Mouse (Mus musculus): ENCODE results near the gene Tfcp2l1. TPM values are rescaled to one million over a fixed set of nuclear protein-coding genes. Genes with fewer than 3 reads are reported as not detected.
"Not testable (repeated sequence)": the region's sequence is repeated elsewhere in the genome, so short reads cannot be mapped to it uniquely, and the experiment has no call there.

Tfcp2l1 gene
- polyA plus RNA-seq (2016; fragmentation: Nextera tagmentation; extraction: Ambion mirVana): 0.06 and 0.18 TPM in 2 replicates

DNA sequence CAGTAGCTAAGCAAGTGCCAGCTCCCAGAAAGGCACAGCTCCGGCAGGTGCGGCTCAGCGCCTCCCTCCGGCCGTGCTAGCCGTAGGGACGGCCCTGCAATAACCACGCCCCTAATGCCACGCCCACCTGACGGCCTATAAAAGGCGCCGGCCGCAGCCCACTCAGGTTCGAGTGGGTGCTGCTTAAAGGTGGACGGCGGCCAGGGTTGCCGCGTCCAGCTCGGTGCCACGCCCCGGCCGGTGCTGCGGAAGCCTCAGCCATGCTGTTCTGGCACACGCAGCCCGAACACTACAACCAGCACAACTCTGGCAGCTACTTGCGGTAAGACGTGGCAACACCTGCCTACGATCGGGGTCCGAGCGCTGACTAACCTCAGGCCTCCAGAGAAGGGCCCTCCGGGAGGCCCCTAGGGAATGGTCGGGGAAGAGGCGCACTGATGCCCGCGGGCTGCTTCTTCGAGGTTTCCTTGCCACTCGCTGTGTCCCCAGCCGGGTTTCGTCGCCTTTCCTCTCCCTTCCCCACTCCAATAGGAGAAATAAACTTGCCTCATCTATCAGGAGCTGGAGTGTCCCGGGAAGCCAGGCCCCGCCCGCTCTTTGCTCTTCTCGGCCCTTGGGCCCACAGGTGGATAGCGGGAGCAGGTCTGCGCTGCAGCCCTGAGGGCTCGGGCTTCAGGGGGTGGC is at the start of gene Tfcp2l1:
TSS of gene Tfcp2l1 (plus strand) at position 165 of the 684 bp plus-strand sequence.
- H3K27ac ChIP-seq: no peak within 1 kb of the TSS
- under 1% methylated on average over 48 of the region's 48 CpGs for WGBS

DNA sequence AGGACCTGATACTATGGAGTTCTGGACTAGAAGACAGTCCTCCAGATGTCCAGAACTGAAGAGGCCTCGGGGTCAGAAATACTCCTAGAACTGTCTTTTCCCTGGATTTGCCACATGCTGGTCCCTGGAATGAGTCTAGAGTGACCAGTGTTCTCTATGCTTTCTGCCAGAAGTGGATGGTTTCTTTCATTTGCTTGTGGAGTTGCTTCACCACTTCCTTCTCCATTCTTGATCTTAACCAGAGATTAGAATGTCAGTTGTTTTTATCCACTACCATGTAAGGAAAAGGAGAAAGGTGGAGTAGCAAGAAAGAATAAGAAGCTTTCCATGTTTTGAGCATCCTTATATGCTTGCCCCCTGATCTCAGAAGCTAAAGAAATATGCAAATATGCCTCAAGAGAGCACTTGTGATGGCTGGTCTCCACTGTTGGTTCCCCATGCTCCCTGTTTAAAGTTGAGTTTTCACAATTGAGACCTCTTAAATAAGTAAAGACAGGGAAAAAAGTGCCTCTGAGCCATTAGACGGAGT is 47.5 kb upstream of the Tfcp2l1 start:
- Histone ChIP-seq H3K27ac (no peak overlapping the region), H3K4me2 (replicated peaks) (no peak overlapping the region), H3K9me3 (no peaks in the 10 kb centered on the region), H3K4me3 (no peak overlapping the region), H3K9ac (no peak overlapping the region), H3K27me3 (replicated peaks) (no peaks in the 10 kb centered on the region), H3K36me3 (peaks cover 52% of the 10 kb centered on the region), H3K4me1 (no peaks in the 10 kb centered on the region)
- 92% methylated on average over 2 of the region's 2 CpGs for WGBS
- ATAC-seq (ENCODE audit: low FRiP score, low read depth): no peak

More for the DNA sequence above, at the start of gene Tfcp2l1:
- Histone ChIP-seq H3K9me3 (no peaks in the 10 kb centered on the region), H3K4me3 (peak within 1 kb of the TSS; percentile 41), H3K9ac (peak within 1 kb of the TSS; percentile 45), H3K27me3 (replicated peaks) (peaks cover 26% of the 10 kb centered on the region), H3K4me1 (peaks cover 8% of the 10 kb centered on the region), H3K4me2 (replicated peaks) (peak within 1 kb of the TSS; percentile 94), H3K36me3 (no peaks in the 10 kb centered on the region)
- ATAC-seq (ENCODE audit: low FRiP score, low read depth): peak; percentile 82

DNA sequence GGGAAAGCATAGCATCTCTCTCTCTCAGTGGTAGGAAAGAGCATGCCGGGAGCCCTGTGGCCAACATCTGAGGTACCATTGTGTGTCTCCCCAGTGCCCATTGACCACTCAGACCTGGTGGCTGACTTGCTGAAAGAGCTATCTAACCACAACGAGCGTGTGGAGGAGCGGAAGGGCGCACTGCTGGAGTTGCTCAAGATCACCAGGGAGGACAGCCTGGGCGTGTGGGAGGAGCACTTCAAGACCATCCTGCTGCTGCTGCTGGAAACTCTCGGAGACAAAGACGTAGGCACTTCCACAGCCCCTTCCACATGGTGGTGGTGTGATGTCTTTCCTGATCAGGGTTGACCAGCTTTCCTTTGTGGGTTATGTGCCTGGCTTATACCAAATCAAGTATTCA is 46.6 kb upstream of the Tfcp2l1 start:
- no peaks in the 10 kb centered on the region for H3K9me3 ChIP-seq
- no peaks in the 10 kb centered on the region for H3K4me1 ChIP-seq
- H3K4me3 ChIP-seq: no peak overlapping the region
- no peak overlapping the region for H3K27ac ChIP-seq
- no peak overlapping the region for H3K9ac ChIP-seq
- H3K27me3 ChIP-seq (replicated peaks): no peaks in the 10 kb centered on the region
- 93% methylated on average over 8 of the region's 8 CpGs for WGBS
- H3K4me2 ChIP-seq (replicated peaks): no peak overlapping the region
- peaks cover 45% of the 10 kb centered on the region for H3K36me3 ChIP-seq
- ATAC-seq (ENCODE audit: low FRiP score, low read depth): no peak

DNA sequence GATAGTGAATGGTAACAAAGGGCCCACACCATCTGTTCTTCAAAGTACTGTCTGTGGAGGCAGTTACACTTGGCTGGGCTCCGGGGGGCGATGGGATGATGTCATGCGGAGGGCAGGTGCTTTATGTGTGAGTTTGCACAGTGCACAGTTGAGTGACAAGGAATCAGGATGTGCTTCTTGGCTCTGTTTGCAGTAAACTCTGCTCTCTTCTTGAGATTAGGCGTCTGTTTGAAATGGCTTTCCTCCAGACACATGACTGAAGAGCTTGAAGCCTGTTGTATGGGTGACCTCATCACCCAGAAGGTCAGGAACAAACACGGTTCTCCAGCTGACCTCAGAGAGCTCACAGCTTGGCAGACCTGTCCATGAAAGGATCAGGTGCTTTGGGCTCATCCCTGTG is 38.0 kb upstream of the Tfcp2l1 start:
- Histone ChIP-seq H3K4me2 (replicated peaks) (no peak overlapping the region), H3K4me1 (no peaks in the 10 kb centered on the region), H3K27me3 (replicated peaks) (no peaks in the 10 kb centered on the region), H3K9me3 (no peaks in the 10 kb centered on the region), H3K27ac (no peak overlapping the region), H3K9ac (no peak overlapping the region), H3K36me3 (peaks cover 54% of the 10 kb centered on the region), H3K4me3 (no peak overlapping the region)
- 91% methylated on average over 5 of the region's 5 CpGs for WGBS
- no peak for ATAC-seq (ENCODE audit: low FRiP score, low read depth)

DNA sequence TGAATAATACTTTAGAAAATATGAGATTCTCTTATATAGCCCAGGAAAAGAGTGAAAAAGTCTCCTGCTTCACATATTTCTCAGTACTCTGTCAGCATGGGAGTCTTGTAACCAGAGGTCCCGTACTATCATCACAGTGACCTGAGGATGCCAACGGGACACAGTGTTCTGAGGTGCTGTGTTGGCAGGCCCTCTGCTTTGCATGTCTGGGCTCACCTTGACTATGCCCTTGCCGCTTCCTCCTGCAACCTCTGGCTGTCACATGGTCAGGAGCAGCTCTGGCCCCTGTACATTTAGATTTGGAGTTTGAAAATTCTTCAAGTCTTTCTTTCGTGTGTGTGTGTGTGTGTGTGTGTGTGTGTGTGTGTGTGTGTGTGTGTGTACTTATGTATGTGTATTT is 34.8 kb upstream of the Tfcp2l1 start:
- no peak overlapping the region for H3K4me3 ChIP-seq
- H3K4me1 ChIP-seq: no peaks in the 10 kb centered on the region
- no peak for ATAC-seq (ENCODE audit: low FRiP score, low read depth)
- no peak overlapping the region for H3K27ac ChIP-seq
- no peaks in the 10 kb centered on the region for H3K9me3 ChIP-seq
- H3K9ac ChIP-seq: no peak overlapping the region
- H3K4me2 ChIP-seq (replicated peaks): no peak overlapping the region
- peaks cover 80% of the 10 kb centered on the region for H3K36me3 ChIP-seq
- 92% methylated on average over 4 of the region's 4 CpGs for WGBS
- H3K27me3 ChIP-seq (replicated peaks): no peaks in the 10 kb centered on the region

DNA sequence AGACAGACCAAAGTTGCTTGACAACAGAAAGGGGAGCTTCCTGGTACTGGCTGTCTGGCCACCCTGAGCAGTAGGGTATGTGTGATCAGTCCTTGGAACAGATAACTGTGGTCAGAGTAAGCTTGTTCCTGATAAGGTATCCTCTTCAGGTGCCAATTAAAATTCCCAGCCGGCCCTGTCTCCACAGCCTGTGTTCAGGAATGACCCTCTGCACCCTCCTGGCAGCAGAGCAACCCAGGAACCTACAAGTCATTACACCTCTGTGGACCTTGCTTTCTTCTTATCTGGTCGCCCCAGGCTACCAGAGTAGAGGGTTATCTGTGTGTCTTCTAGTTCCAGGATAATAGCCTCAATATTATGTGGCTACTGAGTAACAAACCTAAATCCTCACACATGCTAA is 32.4 kb upstream of the Tfcp2l1 start:
- no peak for ATAC-seq (ENCODE audit: low FRiP score, low read depth)
- Histone ChIP-seq H3K4me2 (replicated peaks) (no peak overlapping the region), H3K4me1 (no peaks in the 10 kb centered on the region), H3K4me3 (no peak overlapping the region), H3K27ac (no peak overlapping the region), H3K9ac (no peak overlapping the region), H3K36me3 (peaks cover 94% of the 10 kb centered on the region), H3K27me3 (replicated peaks) (no peaks in the 10 kb centered on the region), H3K9me3 (no peaks in the 10 kb centered on the region)
- WGBS: 87% methylated on average over 2 of the region's 2 CpGs

DNA sequence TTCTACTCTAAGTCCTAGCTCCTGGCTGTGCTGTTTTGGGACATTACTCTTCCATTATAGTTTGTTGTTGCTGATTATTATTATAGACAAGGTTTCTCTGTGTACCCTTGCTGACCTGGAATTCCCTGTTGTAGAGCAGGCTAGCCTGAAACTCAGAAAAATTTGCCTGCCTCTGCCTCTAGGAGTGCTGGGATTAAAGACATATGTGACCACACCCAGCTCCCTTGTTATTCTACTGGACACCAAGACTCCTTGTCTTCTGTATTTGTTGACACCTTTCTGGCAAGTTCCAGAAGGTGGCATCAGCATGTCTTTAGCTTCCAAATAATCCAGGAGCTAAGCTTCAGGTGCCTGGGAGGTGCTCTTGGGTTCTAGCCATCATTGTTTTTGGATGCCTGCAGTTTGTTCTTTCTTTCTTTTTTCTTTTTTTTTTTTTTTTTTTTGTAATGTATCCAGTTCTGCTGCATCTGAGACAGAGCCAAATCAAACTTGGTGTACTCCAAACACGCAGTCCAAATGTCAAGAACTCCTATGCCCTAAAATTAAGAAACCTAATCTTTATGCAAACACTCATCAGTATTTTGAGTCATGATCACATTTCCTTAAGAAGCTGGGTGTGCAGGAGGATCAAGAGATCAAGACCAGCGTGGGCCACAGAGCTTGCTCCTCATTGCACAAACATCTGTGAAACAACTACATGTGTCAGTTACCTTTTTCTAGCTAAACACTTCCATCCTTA is 30.1 kb upstream of the Tfcp2l1 start:
- H3K4me1 ChIP-seq: no peaks in the 10 kb centered on the region
- H3K9ac ChIP-seq: no peak overlapping the region
- H3K4me2 ChIP-seq (replicated peaks): no peak overlapping the region
- H3K27ac ChIP-seq: no peak overlapping the region
- no peaks in the 10 kb centered on the region for H3K9me3 ChIP-seq
- 95% methylated on average over 2 of the region's 2 CpGs for WGBS
- H3K36me3 ChIP-seq: peaks cover 92% of the 10 kb centered on the region
- no peak for ATAC-seq (ENCODE audit: low FRiP score, low read depth)
- no peak overlapping the region for H3K4me3 ChIP-seq
- no peaks in the 10 kb centered on the region for H3K27me3 ChIP-seq (replicated peaks)

DNA sequence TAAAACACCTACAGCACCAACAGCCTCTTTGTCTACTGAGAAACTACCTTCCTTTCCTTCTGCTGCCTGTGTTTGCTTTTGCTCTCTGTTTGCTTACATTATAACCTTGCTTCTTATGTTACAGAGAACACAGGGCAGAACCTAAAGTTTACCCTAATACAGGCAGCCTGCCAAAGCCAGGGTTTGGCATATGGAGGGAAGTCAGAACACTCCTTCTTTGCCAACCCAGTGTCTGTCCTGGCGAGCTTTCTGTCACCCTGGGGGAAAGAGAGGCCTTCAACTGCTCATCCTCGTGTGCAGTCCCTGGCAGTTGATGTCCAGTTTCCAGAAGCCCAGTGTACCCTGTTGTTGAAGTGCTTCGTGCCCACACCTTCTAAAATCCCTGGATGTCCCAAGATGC is 29.4 kb upstream of the Tfcp2l1 start:
- WGBS: 82% methylated on average over 3 of the region's 3 CpGs
- Histone ChIP-seq H3K27me3 (replicated peaks) (no peaks in the 10 kb centered on the region), H3K27ac (no peak overlapping the region), H3K4me3 (no peak overlapping the region), H3K4me2 (replicated peaks) (no peak overlapping the region), H3K9me3 (no peaks in the 10 kb centered on the region), H3K4me1 (no peaks in the 10 kb centered on the region), H3K9ac (no peak overlapping the region), H3K36me3 (peaks cover 92% of the 10 kb centered on the region)
- ATAC-seq (ENCODE audit: low FRiP score, low read depth): no peak

DNA sequence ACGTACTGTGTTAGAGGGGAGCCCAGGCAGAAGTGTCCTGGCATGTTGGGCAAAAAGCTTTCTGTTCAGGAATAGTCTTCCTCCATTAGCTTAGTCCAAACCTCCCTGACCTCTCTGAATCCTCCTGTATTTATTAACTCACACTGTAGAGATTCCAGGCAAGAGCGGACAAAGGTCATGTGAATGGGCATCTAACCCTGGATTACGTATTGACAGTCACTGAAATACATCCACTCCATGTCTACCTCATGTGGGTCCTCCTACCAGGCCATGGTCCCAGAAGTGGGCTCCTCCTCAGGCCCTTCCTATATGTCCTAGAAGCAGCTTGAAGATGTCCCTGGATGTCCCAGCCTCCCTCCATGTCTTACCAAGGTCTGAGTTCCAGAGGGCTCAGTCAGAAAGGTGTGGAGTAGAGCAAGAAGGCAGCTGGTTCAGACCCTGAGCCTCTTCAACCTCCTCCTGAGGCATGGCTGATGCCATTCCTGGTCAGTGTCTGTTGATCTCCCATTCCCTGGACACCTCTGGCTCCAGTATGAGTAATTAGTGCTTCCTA is 14.0 kb upstream of the Tfcp2l1 start:
- 90% methylated on average over 3 of the region's 3 CpGs for WGBS
- no peaks in the 10 kb centered on the region for H3K27me3 ChIP-seq (replicated peaks)
- H3K36me3 ChIP-seq: peaks cover 21% of the 10 kb centered on the region
- H3K4me3 ChIP-seq: no peak overlapping the region
- H3K9me3 ChIP-seq: no peaks in the 10 kb centered on the region
- no peak overlapping the region for H3K27ac ChIP-seq
- H3K4me2 ChIP-seq (replicated peaks): no peak overlapping the region
- no peaks in the 10 kb centered on the region for H3K4me1 ChIP-seq
- no peak for ATAC-seq (ENCODE audit: low FRiP score, low read depth)
- no peak overlapping the region for H3K9ac ChIP-seq

DNA sequence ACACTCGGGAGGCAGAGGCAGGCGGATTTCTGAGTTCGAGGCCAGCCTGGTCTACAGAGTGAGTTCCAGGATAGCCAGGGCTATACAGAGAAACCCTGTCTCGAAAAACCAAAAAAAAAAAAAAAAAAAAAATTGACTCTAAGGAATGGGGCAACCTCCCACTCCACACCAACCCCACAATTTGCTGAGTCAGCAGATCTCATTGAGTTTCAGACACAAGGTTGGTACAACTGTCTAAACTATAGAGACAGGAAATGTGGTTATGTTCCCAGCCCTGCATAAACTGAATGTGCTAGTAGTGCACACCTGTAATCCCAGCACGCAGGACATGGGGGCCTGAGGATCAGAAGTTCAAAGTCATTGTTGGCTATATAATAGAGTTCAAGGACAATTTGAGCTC is 6.7 kb upstream of the Tfcp2l1 start:
- not testable (repeated sequence) for H3K27ac ChIP-seq; H3K4me3 ChIP-seq; H3K4me1 ChIP-seq; ATAC-seq (ENCODE audit: low FRiP score, low read depth); H3K9ac ChIP-seq; H3K4me2 ChIP-seq (replicated peaks); H3K9me3 ChIP-seq; H3K27me3 ChIP-seq (replicated peaks); H3K36me3 ChIP-seq
- 86% methylated on average over 5 of the region's 5 CpGs for WGBS

DNA sequence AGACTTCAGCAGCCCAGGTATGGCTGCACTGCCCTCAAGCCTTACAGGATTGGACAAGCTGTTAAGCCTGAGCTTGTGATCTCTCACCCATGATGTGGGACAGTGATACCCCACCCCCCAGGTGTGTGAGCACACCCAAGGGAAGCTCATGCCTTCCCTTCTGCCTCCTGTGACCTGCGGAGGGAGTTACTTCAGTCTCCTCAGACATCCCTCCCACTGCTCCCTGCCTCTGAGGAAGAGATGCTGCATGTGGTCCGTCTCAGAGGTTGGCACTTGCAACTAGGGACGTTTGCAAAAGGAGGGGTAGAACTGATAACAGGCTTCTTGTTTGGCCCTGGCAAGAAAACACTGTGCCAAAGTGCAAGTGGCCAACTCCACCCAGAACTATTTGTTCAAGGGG is 4.9 kb upstream of the Tfcp2l1 start:
- Histone ChIP-seq H3K27me3 (replicated peaks) (peaks cover 17% of the 10 kb centered on the region), H3K27ac (no peak overlapping the region), H3K9me3 (no peaks in the 10 kb centered on the region), H3K4me2 (replicated peaks) (no peak overlapping the region), H3K4me3 (no peak overlapping the region), H3K4me1 (peaks cover 4% of the 10 kb centered on the region), H3K9ac (no peak overlapping the region), H3K36me3 (no peaks in the 10 kb centered on the region)
- no peak for ATAC-seq (ENCODE audit: low FRiP score, low read depth)
- 65% methylated on average over 3 of the region's 3 CpGs for WGBS

DNA sequence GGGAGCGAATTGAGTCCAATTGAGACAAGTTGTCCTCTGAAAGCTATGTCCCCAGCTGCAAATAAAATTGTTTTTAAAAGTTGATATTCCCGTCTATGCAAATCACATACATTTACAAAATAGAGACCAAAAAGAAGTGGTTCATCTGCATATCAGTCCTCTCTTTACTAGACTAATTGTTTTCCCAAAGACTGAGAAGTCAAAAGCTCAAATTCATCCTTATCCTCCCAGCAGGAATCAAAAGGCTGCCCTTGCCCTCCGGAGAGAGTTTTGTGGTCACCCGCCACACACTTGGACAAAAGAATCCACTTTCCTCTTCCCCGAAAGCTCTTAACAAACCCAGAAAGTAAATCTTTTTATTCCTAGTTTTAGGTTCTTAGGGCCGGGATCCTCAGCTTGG is 2.3 kb upstream of the Tfcp2l1 start:
- H3K9me3 ChIP-seq: no peaks in the 10 kb centered on the region
- 25% methylated on average over 6 of the region's 6 CpGs for WGBS

More for the DNA sequence above, 2.3 kb upstream of the Tfcp2l1 start:
- peaks cover 26% of the 10 kb centered on the region for H3K27me3 ChIP-seq (replicated peaks)
- no peak overlapping the region for H3K27ac ChIP-seq
- no peaks in the 10 kb centered on the region for H3K36me3 ChIP-seq
- peaks cover 8% of the 10 kb centered on the region for H3K4me1 ChIP-seq
- no peak overlapping the region for H3K4me2 ChIP-seq (replicated peaks)
- ATAC-seq (ENCODE audit: low FRiP score, low read depth): no peak
- H3K4me3 ChIP-seq: no peak overlapping the region
- no peak overlapping the region for H3K9ac ChIP-seq

All from neural tube, embryonic 12.5 days (tissue).